Mouse (Mus musculus) ovary, adult 18-20 months (tissue): ENCODE measurements at regions not wholly inside any gene's neighbourhood (a gene's known extent, or its start where the extent isn't known, plus 50 kb on each side); places are given as distances from the start of the nearest gene placed in this dataset.
"Not testable (repeated sequence)": the region's sequence is repeated elsewhere in the genome, so short reads cannot be mapped to it uniquely, and the experiment has no call there.

Source experiments
- DNase-seq: peaks from one replicate; pipeline ENCODE4 v3.0.0; 2022; ENCODE audit warnings: low spot score, mixed read lengths

DNA sequence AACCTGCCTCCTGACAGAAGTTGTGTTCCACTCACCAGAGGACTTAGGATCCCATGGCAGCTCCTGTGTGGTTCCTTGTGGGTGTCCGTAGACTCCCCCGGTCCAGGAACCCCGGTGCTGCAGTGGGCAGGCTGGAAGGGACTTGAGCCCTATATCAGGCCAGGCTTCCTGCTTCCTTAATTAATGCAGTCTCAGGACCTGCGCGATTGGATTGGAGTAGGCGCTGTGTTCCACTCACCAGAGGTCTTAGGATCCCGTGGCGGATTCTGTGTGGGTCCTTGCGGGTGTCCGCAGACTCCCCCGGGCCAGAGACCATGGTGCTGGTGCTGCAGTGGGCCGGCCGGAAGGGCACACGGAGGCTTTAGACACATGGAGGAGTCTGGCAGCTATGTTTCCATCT is 288.7 kb downstream of the Fut8 start:
- DNase-seq = not testable (repeated sequence)

DNA sequence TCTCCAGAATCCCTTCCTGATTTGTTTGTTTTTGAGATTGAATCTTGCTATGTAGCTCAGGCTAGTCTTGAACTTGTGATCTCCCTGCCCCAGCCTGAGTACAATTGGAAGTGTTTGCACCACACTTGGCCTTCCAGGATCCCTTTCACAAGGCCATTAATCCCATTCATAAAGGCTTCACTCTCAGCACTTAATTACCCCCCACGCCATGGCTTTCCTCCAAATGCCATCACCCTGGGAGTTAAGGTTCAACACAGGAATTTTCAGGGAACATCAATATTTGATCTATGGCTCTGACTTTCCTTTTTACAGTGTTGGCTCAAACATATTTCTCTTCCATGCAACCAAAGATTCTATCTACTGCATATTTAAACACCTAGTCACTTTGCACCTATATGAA is 289.6 kb downstream of the Fut8 start:
- DNase-seq = no peak

DNA sequence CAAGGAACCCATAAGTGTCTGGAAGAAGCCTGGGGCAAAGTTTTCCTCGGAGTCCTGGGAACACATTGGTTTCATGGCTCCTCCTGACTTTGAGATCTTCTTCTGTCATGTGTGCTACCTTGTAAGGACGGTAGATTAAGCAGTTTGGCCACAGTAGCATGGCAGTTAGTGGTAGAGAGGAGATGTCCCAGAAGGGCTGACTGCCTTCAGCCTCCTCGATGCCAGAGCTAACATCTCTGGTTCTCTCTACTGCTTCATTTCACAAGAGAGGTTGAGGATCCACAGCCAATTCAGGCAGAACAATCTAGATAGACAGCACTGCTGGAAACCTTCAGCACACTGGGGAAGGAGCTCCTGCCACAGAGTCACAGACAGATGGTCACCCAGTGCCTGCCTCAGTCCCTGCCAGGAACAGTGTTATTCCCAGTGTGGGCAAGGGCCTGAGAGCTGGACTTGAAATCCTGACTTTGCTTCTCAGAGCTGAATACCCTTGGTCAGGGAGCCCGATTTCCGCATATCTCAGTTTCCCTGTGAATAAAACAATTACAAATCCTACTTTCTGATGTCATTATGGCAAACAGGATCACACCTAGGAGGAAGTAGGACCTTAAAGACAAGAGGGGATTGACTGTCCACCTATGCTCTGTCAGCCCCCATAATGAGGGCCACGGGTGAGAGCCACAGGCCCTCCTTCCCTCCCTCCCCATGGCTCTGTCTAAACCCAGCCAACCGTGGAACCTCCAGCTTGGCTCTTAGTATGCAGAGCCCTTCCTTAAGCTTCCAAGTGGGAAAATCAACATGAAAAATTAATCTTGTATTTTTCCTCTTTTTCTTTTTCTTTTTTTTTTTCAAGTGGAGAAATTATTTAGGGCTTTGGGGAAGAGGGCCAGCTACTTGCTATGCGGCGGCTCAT is 290.3 kb downstream of the Fut8 start:
- no peak for DNase-seq

DNA sequence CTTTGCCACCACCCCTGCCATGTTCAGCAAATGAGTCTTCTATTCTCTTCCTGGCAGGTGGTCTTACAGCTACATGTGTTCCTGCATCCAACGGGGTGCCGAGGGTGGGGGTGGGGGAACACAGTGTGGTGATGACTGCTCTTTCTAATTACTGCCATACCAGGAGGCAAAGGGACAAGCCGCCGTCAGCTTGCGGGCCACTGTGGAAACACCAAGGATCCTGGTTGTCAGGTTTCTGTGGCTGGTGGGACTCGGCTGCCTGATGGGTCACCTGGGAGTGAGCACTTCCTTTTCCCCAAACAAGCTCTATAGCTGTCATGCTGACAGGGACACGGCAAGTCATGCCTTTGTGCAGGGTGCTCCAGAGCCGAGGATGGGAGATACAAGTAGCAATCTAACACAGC is 290.9 kb downstream of the Fut8 start:
- no peak for DNase-seq

DNA sequence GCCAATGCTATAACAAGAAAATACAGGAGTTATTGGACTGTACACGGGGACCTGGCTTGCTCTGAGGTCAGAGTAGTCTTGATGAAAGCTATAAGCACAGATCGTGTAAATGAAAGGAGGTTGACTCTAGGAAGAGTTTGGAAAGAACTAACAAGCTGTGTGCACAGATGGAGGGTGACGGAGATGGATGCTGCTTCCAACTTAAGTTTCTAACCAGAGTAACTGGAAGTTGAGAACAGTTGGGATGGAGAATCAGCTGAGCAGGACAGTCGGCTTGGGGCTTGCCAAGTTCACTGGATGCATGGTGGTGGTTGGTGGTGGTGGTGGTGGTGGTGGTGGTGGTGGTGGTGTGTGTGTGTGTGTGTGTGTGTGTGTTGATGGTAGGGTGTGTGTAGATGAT is 291.5 kb downstream of the Fut8 start:
- DNase-seq = no peak

DNA sequence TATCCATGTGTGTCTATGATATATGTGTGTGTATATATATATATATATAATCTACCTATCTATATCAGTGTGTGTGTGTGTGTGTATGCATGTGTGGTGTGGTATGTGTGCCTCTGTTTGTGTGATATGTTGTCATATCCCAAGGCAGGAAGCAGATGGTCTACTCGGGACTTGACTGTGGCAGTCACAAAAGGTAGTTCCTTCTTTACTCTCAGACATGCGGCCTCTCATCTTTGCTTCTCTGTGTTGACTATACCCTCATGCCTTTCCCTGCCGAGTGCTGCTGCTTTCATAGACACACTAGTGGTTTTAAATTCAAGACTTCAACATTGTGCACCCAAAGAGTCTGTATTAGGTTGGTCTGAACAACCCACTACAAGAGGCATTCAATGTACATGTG is 292.0 kb downstream of the Fut8 start:
- DNase-seq = no peak

DNA sequence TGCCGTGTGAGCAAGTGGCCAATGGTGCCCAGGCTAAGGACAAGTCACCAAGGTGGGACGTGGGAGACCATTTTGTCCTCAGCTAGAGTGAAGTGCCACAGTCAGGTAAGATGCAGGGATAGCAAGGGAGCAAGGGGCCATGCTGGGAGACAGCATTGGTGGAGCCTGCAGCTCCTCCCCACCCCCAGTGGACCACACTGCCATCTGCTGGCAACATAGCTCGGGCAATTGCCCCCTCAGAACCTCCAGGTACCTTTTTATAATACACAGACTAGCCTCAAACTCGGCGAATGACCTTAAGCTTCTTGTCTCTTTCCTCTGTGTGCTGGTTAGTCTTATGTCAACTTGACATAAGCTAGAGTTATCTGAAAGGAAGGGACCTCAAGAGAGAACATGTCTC is 293.4 kb downstream of the Fut8 start:
- no peak for DNase-seq

DNA sequence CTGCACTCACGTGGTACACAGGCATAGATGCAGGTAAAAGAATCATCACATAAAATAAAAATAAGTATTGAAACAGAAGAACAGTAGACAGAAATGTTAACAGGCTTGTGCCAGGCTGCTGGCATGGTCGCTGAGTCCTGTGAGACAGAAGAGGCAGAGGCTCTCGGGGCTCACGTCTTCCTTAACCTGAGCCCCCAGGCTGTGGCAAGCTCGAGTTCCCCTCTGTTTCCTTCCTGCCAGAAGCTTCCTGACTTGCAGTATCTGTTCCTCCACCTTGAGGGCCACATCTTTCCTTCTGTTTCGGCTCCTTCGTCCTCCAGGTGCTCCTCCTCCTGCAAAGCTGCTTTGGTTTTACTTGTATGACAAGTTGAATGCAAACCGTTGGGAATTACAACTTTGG is 294.6 kb downstream of the Fut8 start:
- no peak for DNase-seq

DNA sequence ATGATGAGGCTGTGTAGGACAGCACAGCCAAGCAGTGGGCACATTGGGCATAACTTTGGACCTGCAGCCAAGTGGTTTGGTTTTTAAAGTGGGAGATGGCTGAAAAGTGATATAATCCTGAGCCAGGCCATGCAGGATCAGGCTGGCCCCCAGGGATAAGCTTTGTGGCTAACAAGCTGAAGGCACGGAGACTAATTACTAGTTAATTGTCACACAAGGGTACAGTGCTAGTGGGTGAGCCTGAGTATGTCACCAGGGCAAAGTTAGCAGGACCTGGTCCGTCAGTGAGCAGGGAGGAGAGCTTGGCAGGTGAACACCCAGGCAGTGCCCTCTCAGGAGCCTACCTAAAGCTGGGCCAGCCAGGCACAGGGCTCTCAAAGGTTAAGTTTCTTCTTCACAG is 295.7 kb downstream of the Fut8 start:
- no peak for DNase-seq

DNA sequence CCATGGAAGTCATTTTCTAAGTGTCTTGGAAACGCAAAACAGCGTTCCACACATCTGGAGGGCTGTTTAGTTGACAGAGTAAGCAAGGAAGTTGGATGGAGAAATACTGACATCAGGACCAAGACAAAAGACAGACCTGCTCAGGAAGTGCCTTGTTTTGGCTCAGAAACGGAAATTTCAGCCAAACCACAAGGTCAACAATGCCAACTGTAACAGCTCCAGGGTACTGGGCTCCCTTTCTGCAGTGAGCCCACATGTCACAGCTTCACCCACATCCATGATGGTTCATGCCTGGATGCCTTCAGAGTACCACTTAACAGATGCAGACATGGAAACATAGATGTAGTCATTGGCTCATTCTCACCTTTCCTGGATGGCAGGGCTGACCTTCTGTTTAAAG is 296.2 kb downstream of the Fut8 start:
- no peak for DNase-seq

DNA sequence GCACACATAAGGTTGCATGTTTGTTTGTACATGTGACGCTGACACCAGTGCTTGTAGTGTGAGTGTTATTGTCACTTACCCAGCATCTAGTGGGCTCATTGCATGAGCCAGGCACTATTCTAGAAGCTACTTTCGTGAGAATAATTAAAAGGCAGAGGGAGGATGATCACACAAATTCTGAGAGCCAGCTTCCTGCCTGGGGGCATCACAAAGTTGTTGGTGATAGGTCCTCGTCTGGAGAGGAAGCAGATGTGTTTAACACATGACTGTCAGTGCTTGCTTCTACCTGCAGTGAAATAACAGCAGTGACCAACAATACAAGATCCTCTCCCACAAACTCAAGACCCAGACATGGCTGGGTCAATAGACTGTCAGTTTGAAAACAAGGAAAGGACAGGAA is 297.2 kb downstream of the Fut8 start:
- DNase-seq = no peak

DNA sequence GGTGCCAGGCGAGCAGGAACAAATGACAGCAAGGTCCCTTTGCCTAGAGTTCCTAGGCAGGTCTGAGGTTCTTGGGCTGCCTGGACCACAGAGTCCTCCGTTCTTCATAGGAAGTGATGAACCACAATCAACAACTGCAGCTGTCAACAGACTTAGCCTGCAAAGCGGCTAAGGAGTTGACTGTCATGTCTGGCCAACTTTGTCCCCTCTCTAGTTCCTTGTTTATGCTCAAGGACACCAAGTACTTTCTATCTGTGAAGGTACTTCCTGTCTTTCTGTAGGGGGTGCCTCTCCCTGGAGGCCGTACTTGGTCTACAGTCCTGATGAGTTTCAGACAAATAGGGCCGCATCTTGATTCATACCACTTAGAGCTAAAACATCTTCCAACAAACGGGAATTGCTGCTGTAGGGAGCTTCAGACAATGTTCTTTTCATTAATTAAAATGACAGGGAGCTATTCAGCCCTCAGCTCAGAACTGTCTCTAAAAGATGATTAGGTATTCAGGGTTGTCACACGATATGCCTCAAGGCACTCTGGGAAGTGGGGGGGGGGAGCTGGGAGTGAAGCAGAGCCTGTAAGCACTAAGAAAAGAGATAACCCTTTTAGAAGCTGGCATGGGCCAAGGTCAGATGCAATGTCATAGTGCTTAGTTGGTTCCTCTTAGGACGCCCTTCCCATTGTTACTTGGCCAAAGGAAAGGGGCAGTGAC is 299.4 kb downstream of the Fut8 start:
- no peak for DNase-seq

DNA sequence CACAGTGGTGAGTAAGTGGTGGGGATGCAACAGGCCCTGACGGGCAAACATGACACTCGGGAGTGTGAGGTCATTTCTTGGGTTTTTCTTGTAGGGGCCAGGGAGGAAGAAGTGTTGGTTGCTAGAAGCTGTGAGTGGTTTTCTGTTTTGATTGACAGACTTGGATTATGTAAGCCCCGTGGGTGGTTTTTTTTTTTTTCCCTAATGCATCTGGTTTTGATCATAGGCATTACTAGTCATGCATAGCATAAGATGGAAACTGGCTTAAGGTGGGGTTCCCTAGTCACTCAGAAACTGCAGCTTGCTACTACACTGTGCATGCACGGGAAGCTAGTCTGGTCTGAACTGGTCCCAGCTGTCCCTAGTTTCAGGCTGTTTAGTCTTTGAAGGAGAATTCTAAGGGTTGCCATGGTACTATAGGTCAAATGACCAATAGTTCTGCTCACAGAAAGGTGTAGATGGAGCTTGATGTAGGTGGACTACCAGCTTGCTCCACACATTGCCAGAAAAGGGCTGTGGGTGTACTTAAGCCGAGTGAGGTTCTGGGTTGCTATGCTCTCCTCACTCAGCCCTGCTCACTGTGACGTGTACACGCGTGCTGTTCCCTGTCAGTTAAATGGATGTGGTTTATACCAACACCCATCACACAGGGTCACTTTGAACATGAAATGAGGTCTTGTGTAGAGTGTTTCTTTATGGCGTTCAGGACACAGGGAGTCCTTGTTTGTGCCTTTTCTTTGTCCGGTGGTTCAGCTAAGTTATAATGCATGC is 301.9 kb downstream of the Fut8 start:
- no peak for DNase-seq

DNA sequence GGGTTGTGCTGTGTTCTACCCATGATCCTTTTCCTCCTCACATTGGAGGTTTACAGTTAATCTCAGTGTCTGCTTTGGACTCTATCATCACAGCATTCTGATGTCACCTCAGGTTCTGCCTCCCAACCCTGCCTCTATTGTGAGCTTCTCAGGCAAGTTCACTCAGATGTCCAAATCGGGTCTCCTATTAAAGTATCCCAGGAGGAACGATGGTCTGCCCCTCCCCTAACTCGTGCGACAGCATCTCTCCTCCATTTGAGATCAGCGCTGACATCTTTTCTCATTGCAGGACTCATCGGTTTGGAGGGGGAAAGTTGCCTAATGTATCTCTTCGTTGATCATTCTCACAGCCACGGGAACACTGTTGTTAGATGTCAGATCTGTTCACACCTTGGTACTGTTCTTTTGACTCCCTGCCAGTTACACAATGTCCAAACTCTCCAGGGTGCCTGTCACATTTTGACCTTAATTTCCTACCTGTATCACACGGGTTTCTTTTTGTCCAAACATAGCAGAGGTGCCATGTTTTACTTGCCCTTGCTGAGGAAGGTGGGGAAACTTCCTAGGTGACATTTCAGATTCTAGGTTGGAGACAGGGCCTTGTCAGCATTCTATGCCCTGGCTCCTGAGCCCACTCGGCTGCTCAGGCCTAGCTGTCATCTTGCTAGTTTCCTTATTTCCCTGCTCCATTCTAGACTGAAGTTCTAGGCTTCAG is 303.3 kb downstream of the Fut8 start:
- DNase-seq = no peak

DNA sequence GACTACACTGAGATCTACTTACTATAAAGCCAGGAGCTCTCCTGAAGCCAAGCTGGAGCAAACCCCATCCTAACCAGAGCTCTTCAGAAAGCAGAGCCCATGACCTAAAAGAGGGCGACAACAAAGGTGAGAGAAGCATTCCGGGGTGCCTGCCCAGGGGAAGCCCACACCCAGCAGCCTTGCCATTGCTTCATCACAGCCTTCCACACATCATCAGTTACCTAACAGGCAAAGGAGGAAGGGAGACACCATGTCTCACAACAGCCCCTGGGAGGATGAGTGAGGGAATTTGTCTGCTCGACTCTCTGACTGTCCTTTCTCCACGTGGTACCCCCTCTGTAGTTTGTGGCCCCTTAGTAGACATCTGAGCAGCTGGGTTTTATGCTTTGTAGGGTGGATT is 303.9 kb downstream of the Fut8 start:
- no peak for DNase-seq

DNA sequence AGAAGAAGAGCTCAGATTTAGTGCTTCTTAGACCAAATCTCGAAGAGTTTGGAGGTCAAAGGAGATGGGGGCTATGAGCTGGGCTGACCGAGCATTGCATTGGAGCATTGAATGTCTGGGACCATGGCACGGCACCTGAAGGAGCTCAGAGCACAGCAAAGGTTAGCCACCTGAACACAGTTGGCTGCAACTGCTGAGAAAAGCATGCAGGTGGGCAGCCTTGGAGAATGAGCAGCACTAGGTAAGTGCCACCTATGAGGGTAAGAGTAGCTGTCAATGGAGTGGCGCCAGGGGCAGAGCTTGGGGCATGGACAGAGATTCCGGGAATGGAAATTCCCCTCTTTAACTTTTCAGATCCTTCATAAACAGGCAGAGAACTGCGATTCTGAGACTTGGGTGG is 305.7 kb downstream of the Fut8 start:
- no peak for DNase-seq

DNA sequence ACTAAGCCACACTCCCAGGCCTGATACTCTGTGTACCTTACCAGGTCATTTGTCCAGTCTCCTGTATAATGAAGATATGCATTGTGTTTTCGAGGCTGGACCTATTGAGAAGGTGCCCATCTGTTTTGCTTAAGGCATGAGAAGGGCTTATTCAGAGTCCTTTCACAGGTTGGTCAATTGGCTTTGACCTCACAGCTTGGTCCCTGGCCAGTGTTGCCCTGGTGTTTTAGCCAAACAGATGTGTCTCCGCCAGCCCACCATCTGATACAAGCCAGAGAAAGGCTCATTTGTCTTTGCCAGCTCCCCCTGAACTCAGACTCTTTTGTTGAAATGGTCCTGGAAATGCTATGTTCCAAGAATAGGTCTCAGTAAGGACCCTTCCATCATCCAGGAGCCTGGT is 308.2 kb downstream of the Fut8 start:
- DNase-seq = no peak

DNA sequence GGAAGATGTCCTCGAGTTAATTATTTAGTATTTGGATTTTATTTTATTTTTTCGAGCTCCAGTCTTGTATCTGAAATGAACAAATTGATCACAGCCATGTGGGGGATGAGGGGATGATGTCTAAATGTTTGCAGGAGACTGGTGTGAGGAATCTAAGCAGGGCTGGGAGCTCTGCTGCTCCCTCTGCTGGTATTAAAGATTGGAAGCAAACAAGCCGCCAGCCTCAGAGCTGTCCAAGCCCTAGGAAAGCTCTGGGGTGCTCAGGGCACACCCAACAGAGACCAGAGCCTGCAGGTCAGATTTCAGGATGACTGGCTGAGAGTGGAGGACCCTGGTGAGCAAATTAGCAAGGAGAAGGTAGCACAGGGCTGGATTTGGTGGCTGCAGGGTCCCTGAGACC is 330.4 kb downstream of the Fut8 start:
- no peak for DNase-seq

DNA sequence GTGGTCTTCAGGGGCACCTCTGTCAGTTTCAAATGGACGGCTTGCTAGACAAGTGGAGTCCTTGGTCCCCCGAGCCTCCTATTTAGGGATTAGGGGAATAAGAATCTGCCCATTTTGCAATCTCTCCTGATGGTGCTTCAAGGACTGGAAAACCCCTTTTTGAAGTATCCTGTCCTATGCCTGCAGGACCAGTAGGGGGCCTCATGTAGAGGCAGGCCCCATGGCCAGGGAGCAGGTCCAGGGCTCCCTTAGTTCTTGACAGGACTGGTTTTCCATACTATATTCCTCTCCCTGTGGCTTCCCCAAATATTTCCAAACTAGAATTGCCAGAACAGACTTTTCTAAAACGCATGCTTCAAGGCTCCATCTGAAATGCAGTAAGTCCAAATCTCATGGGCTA is 332.6 kb downstream of the Fut8 start:
- no peak for DNase-seq

DNA sequence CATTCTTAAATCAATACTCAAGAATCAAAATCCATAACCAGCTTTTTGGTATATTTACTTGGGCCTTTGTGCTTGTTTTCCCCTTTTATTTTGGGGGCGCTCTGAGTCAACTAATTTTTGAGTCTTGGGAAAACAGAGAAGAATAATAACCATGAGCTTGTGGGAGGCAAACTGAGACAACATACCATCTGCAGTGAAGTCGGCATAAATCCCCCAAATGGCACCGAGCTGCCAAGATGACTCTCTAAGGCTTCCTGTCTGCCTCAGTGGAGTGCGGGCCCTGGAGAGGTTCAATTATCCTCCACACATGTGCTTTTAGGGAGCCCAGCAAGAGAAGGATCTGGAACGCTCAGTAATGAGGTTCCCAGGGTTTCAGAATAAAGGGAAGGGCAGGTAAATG is 333.1 kb downstream of the Fut8 start:
- no peak for DNase-seq

DNA sequence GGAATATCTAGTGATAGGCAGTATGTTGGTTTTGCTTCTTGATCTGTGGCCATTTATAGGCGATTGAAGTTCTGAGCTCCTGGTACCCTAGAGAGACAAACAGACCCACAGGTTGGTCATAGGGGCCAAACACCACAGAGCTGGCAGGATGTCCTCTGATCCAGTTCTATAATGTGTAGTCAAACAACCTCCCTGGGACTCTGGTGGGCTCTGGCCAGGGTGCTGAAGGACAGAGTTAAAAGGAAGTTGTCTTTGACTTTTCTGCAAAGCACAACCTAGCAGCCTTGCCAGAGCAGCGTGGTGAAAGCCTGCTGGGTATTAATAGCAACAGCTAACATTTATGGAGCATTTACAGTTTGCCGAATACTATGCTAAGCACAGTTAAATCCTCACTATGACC is 337.1 kb downstream of the Fut8 start:
- DNase-seq = no peak

DNA sequence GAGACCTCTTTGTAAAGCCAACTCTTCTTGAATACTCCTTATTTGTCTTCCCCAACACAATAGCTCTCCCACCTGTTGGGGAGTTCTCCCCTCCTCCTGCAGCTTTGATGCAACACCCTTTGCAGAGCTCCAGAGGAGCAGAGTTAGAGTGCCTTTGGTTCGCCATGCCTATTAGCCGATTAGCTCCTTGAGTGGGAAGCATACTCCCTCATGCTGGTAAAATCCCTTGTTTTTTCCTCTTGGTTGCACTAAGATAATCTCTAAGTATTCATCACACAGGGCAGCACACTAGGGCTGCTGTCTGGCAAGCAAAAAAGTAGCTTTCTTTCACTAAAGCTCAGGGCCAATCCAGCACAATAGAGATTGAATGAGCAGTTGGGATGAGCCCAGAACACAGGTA is 350.4 kb downstream of the Fut8 start:
- no peak for DNase-seq
